Mouse (Mus musculus) lung, embryonic 15.5 days (tissue): ENCODE data around the gene Usp18. TPM values are rescaled to one million over a fixed set of nuclear protein-coding genes. Genes with fewer than 3 reads are reported as not detected.

ENCODE experiments used
- ATAC-seq: fragments of 200-750 bp; cut with Nextera tagmentation; 2 replicates; pipeline ENCODE4 v1.8.0; 2017; ENCODE audit warnings: moderate number of reproducible peaks, borderline replicate concordance; ENCODE audit not compliant: low FRiP score, low TSS enrichment; ENCODE audit errors: extremely low read depth
- H3K27ac ChIP-seq: fragments of 300-500 bp; sonication (generic); 2 replicates; pipeline ENCODE4 v1.5.1; 2015; ENCODE audit warnings: moderate library complexity, mild to moderate bottlenecking, inconsistent platforms
- H3K27me3 ChIP-seq: fragments of 300-500 bp; sonication (generic); 2 replicates; pipeline ENCODE4 v1.6.1; 2015; ENCODE audit warnings: inconsistent platforms
- H3K36me3 ChIP-seq: fragments of 300-500 bp; sonication (generic); 2 replicates; pipeline ENCODE4 v1.6.1; 2015; ENCODE audit warnings: inconsistent platforms
- H3K4me1 ChIP-seq: fragments of 300-500 bp; sonication (generic); 2 replicates; pipeline ENCODE4 v1.6.1; 2015; ENCODE audit warnings: inconsistent platforms
- H3K4me2 ChIP-seq: fragments of 300-500 bp; sonication (generic); 2 replicates; pipeline ENCODE4 v1.6.1; 2015; ENCODE audit warnings: inconsistent platforms, mild to moderate bottlenecking, moderate library complexity
- H3K4me3 ChIP-seq: fragments of 300-500 bp; sonication (generic); 2 replicates; pipeline ENCODE4 v1.5.1; 2015; ENCODE audit warnings: mild to moderate bottlenecking, inconsistent platforms
- H3K9ac ChIP-seq: fragments of 300-500 bp; sonication (generic); 2 replicates; pipeline ENCODE4 v1.6.1; 2015; ENCODE audit warnings: inconsistent platforms
- H3K9me3 ChIP-seq: fragments of 300-500 bp; sonication (generic); 2 replicates; pipeline ENCODE4 v1.6.1; 2016; ENCODE audit warnings: inconsistent platforms
- WGBS: fragments of 180-500 bp; shearing (Covaris S2); methylation state at CpG from one replicate; pipeline ENCODE4 v1.1.7; 2015; 5-methylcytosine and 5-hydroxymethylcytosine counted together
- polyA plus RNA-seq: library from polyadenylated mRNA; unstranded; fragments of >200 nt; fragmentation: Nextera tagmentation; extraction: Ambion mirVana; gene quantifications from 2 replicates; pipeline ENCODE4 v1.2.1, GENCODE M21; 2015

Usp18 gene
- polyA plus RNA-seq, 1 experiment from 2014 or later: 7.3 TPM

GRCm38 (mm10) chr6:121226043-121226442 lies 19.7 kb upstream of the Usp18 start:
- H3K4me2 ChIP-seq: no peak overlapping the region
- H3K27ac ChIP-seq: no peak overlapping the region
- 51% methylated on average over 4 of the region's 4 CpGs for WGBS

GRCm38 (mm10) chr6:121226744-121227143 lies 19.0 kb upstream of the Usp18 start:
- Histone ChIP-seq H3K27ac (no peak overlapping the region), H3K9me3 (no peaks in the 10 kb centered on the region), H3K27me3 (no peaks in the 10 kb centered on the region), H3K36me3 (0 out of 2 replicates have a peak, but pooled peaks cover 4% of the 10 kb centered on the region), H3K9ac (no peak overlapping the region), H3K4me2 (no peak overlapping the region), H3K4me1 (no peaks in the 10 kb centered on the region), H3K4me3 (no peak overlapping the region)
- no peak for ATAC-seq
- WGBS: 70% methylated on average over 2 of the region's 2 CpGs

More at GRCm38 (mm10) chr6:121226043-121226442, 19.7 kb upstream of the Usp18 start:
- Histone ChIP-seq H3K9me3 (no peaks in the 10 kb centered on the region), H3K9ac (no peak overlapping the region), H3K4me3 (no peak overlapping the region), H3K4me1 (no peaks in the 10 kb centered on the region), H3K27me3 (no peaks in the 10 kb centered on the region), H3K36me3 (0 out of 2 replicates have a peak, but pooled peaks cover 4% of the 10 kb centered on the region)
- 0 out of 2 replicates have a peak, but pooled peaks have one; percentile 8 for ATAC-seq

- Histone ChIP-seq H3K4me2 (no peak overlapping the region), H3K27me3 (no peaks in the 10 kb centered on the region), H3K9me3 (no peaks in the 10 kb centered on the region), H3K9ac (no peak overlapping the region), H3K4me1 (no peaks in the 10 kb centered on the region), H3K36me3 (no peaks in the 10 kb centered on the region), H3K27ac (no peak overlapping the region), H3K4me3 (no peak overlapping the region)
- WGBS: 58% methylated on average over 8 of the region's 8 CpGs
- no peak for ATAC-seq
Observed at GRCm38 (mm10) chr6:121228421-121228820, 17.3 kb upstream of the Usp18 start.

GRCm38 (mm10) chr6:121232652-121233051 lies 13.1 kb upstream of the Usp18 start:
- H3K27ac ChIP-seq: no peak overlapping the region
- no peak overlapping the region for H3K4me2 ChIP-seq
- no peaks in the 10 kb centered on the region for H3K36me3 ChIP-seq
- H3K4me3 ChIP-seq: no peak overlapping the region
- H3K9ac ChIP-seq: no peak overlapping the region
- H3K4me1 ChIP-seq: no peaks in the 10 kb centered on the region
- no peak for ATAC-seq
- H3K9me3 ChIP-seq: no peaks in the 10 kb centered on the region
- WGBS: 67% methylated on average over 1 of the region's 1 CpGs
- no peaks in the 10 kb centered on the region for H3K27me3 ChIP-seq

DNA sequence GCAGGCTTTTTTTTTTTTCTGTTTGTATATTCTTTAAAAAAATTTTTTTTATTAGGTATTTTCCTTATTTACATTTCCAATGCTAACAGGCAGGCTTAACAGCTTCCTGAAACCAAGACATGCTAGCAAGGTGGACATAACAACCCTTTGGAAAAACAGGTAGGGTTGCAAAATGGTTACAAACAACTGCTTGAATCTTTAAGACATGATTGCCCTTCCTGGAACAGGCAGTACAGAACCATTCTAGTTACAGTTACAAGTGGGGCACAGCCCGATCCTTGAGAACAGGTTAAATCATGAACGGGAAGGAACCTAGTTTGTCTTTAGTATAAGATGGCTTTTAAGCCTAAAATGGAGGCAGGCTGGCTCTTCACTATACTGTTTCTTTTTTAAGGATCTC lies 9.3 kb upstream of the Usp18 start:
- ATAC-seq: no peak
- Histone ChIP-seq H3K4me3 (no peak overlapping the region), H3K27me3 (no peaks in the 10 kb centered on the region), H3K36me3 (no peaks in the 10 kb centered on the region), H3K9me3 (no peaks in the 10 kb centered on the region), H3K27ac (no peak overlapping the region), H3K4me1 (no peaks in the 10 kb centered on the region), H3K9ac (no peak overlapping the region), H3K4me2 (no peak overlapping the region)
- WGBS: 76% methylated on average over 2 of the region's 2 CpGs

DNA sequence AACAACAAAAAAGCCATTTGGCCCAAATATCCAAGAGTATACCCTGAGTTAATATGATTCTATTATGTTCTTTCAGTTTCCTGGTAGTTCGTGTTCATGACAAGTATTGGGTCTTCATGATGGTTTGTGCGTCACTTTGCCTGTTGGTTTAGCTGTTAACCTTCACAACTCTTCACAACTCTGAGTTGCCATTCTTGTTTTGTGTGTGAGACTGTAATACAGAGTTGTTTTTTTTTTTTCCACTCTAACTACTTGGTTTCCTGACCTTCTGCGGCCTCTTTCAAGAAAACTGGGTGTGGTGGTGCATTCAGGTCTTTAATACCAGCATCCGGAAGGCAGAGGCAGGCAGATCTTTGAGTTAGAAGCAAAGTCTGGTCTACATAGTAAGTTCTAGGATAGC lies 7.5 kb upstream of the Usp18 start:
- no peak overlapping the region for H3K9ac ChIP-seq
- no peak for ATAC-seq
- no peaks in the 10 kb centered on the region for H3K9me3 ChIP-seq
- no peaks in the 10 kb centered on the region for H3K4me1 ChIP-seq
- H3K4me3 ChIP-seq: no peak overlapping the region
- H3K27me3 ChIP-seq: peaks cover 6% of the 10 kb centered on the region; the same call in 1 of the 2 replicates
- no peaks in the 10 kb centered on the region for H3K36me3 ChIP-seq
- no peak overlapping the region for H3K27ac ChIP-seq
- no peak overlapping the region for H3K4me2 ChIP-seq
- 92% methylated on average over 4 of the region's 4 CpGs for WGBS

GRCm38 (mm10) chr6:121241780-121242179 lies 3.9 kb upstream of the Usp18 start:
- Histone ChIP-seq H3K4me2 (no peak overlapping the region), H3K27me3 (peaks cover 6% of the 10 kb centered on the region; the same call in 1 of the 2 replicates), H3K4me3 (no peak overlapping the region), H3K9me3 (no peaks in the 10 kb centered on the region), H3K36me3 (no peaks in the 10 kb centered on the region), H3K9ac (no peak overlapping the region), H3K4me1 (no peaks in the 10 kb centered on the region), H3K27ac (no peak overlapping the region)
- no peak for ATAC-seq
- WGBS: 73% methylated on average over 2 of the region's 2 CpGs

- no peak overlapping the region for H3K9ac ChIP-seq
- no peak for ATAC-seq
- H3K9me3 ChIP-seq: no peaks in the 10 kb centered on the region
- H3K36me3 ChIP-seq: no peaks in the 10 kb centered on the region
- H3K4me3 ChIP-seq: no peak overlapping the region
- H3K27me3 ChIP-seq: peaks cover 6% of the 10 kb centered on the region; the same call in 1 of the 2 replicates
- no peak overlapping the region for H3K4me2 ChIP-seq
- H3K27ac ChIP-seq: no peak overlapping the region
- no peaks in the 10 kb centered on the region for H3K4me1 ChIP-seq
- WGBS: 25% methylated on average over 10 of the region's 10 CpGs
Observed at GRCm38 (mm10) chr6:121243161-121243560, 2.5 kb upstream of the Usp18 start.

- WGBS: 3% methylated on average over 4 of the region's 4 CpGs
Observed at GRCm38 (mm10) chr6:121246037-121246361, 293 bp downstream of the Usp18 start.

GRCm38 (mm10) chr6:121250406-121250805 lies 4.7 kb downstream of the Usp18 start:
- H3K4me3 ChIP-seq: no peak overlapping the region
- H3K9ac ChIP-seq: no peak overlapping the region
- ATAC-seq: no peak
- 78% methylated on average over 1 of the region's 1 CpGs for WGBS
- H3K9me3 ChIP-seq: no peaks in the 10 kb centered on the region
- no peaks in the 10 kb centered on the region for H3K27me3 ChIP-seq
- H3K27ac ChIP-seq: no peak overlapping the region
- peaks cover 3% of the 10 kb centered on the region; the same call in 1 of the 2 replicates for H3K4me1 ChIP-seq
- H3K4me2 ChIP-seq: no peak overlapping the region
- H3K36me3 ChIP-seq: no peaks in the 10 kb centered on the region

More at GRCm38 (mm10) chr6:121246037-121246361, 293 bp downstream of the Usp18 start:
- no peaks in the 10 kb centered on the region for H3K36me3 ChIP-seq
- peak overlapping the region; percentile 68 for H3K4me3 ChIP-seq
- peak overlapping the region; percentile 46; the same call in 1 of the 2 replicates for H3K27ac ChIP-seq
- no peaks in the 10 kb centered on the region for H3K9me3 ChIP-seq
- ATAC-seq: peak; percentile 40; the same call in 1 of the 2 replicates
- peaks cover 6% of the 10 kb centered on the region; the same call in 1 of the 2 replicates for H3K27me3 ChIP-seq
- H3K4me1 ChIP-seq: peaks cover 3% of the 10 kb centered on the region; the same call in 1 of the 2 replicates
- peak overlapping the region; percentile 57 for H3K9ac ChIP-seq
- H3K4me2 ChIP-seq: peak overlapping the region; percentile 71

DNA sequence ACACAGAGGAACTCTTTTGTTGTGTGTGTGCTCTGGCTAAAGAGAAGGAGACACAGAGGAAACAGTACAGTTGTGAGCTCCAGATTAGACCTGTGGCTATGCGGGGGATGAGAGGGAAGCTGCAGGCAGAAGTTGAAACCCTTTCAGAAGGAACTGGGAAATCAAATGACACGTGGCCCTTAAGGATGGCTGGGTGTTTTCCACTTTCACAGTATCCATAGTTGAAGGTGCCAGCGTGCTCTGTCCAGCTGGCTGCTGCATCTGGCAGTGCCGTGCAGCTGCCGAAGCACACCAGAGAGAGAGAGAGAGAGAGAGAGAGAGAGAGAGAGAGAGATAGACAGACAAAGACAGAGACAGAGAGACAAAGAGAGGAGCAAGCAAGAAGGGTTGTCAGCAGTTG lies 5.5 kb downstream of the Usp18 start:
- no peak overlapping the region for H3K4me2 ChIP-seq
- no peak for ATAC-seq
- no peak overlapping the region for H3K4me3 ChIP-seq
- H3K36me3 ChIP-seq: no peaks in the 10 kb centered on the region
- 62% methylated on average over 5 of the region's 5 CpGs for WGBS
- no peaks in the 10 kb centered on the region for H3K9me3 ChIP-seq
- no peak overlapping the region for H3K27ac ChIP-seq
- no peaks in the 10 kb centered on the region for H3K27me3 ChIP-seq
- H3K4me1 ChIP-seq: peaks cover 3% of the 10 kb centered on the region; the same call in 1 of the 2 replicates
- no peak overlapping the region for H3K9ac ChIP-seq

DNA sequence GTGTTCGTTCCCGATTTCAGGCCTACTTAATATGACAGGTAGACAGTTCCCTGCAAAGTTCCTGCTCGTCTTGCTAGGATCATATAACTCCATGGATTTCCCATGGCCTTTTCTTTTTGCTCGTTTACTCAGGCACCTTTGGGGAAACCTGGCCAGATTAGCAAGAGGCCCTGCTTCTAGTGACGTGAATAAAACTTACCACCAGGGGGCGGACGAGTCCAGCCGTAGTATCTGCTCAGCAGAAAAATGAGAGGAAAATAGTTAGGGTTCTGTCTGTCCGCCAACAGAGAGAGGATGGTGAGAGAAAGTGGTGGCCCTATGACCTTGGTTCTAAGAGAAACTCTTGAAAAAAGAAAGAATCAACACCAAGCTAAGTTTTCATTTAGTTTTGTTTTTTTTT lies 14.8 kb downstream of the Usp18 start:
- no peaks in the 10 kb centered on the region for H3K36me3 ChIP-seq
- H3K9me3 ChIP-seq: no peaks in the 10 kb centered on the region
- no peaks in the 10 kb centered on the region for H3K4me1 ChIP-seq
- WGBS: 25% methylated on average over 9 of the region's 9 CpGs
- no peaks in the 10 kb centered on the region for H3K27me3 ChIP-seq
- H3K27ac ChIP-seq: no peak overlapping the region
- H3K4me3 ChIP-seq: no peak overlapping the region
- no peak overlapping the region for H3K4me2 ChIP-seq
- no peak overlapping the region for H3K9ac ChIP-seq
- ATAC-seq: no peak

GRCm38 (mm10) chr6:121261233-121261632 lies 15.5 kb downstream of the Usp18 start:
- H3K9ac ChIP-seq: no peak overlapping the region
- 67% methylated on average over 8 of the region's 8 CpGs for WGBS
- no peak overlapping the region for H3K27ac ChIP-seq
- H3K36me3 ChIP-seq: no peaks in the 10 kb centered on the region
- ATAC-seq: no peak
- H3K4me3 ChIP-seq: no peak overlapping the region
- no peaks in the 10 kb centered on the region for H3K4me1 ChIP-seq
- no peaks in the 10 kb centered on the region for H3K9me3 ChIP-seq
- no peaks in the 10 kb centered on the region for H3K27me3 ChIP-seq
- H3K4me2 ChIP-seq: no peak overlapping the region
